Mouse (Mus musculus) 416B (cell line): ENCODE results near the gene Fgf18.

ENCODE experiments used
- DNase-seq: peaks from one replicate; pipeline ENCODE4 v3.0.0; 2011; ENCODE audit warnings: low read depth

Fgf18 gene

DNA sequence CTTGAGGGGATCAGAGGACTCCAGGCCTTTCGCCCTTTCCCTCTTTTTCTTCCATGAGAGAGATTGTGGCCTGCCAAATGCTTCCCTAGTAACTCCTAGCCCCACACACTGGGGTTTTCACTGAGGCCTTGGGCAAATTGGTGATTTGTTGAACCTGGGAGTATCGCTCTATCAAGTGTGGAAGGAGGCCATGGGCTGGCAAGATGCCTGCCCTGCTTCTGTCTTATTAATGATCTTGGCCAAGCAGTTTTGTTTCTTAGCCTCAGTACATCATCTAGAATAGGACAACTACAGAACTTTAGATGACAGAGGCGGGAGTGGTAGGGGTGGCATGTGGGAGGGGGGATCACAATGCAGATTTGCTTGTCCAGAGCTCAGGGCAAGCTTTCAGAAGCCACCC lies 31.4 kb downstream of the Fgf18 start:
- no peak for DNase-seq

DNA sequence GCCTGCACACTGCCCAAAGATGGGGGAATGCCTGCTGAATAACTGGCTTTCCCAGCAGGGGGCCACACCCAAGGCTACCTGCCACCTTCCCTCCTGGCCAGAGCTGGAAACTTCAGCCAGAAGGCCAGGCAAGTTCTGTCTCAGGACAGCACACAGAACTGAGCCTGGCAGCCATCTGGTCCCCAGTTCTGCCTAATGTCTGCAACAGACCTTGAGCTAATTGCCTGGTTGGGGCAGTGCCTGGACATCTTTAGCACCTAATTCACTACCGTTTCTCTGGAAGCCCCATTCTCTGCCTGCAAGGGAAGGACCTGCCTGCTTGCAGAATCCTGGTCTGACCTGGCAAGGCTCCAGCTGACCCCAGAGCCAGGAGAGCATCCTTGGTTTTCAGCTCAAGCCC lies 34.8 kb downstream of the Fgf18 start:
- no peak for DNase-seq

DNA sequence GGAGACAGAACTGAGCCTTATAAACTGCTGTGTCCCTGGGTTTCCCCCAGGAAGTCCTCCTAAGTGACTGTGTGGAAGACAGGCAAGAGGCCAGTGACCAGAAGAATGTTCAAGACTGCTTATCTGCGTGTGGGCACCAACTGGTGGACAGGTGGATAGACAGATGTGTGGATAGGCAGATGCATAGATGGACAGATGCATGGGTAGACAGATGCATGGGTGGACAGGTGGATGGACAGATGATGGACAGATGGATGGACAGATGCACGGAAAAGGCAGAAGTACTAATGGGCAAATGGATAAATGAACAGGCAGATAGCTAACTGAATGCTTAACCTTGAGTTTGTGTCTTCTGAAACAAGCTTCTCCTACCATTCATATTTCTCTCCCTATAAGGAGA lies 37.1 kb downstream of the Fgf18 start:
- no peak for DNase-seq

DNA sequence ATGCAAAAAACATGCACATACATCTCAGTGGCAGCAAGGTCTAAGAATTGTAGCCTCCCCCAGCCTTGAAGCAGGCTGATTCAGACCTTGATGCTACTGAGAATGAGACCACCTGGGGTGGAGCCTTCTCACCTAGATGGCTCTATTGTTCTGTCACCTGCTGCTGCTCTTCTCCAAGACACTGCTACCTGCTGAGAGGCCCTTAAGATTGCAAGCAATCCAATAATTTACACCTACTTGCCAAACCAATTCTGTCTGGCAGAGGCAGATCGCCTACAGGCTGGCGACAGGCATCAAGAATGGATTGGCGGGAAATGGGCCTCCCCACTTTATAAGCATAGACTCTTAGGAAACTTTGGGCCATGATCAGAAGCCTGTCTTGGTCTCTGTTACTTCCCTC lies 39.7 kb downstream of the Fgf18 start:
- DNase-seq, result no peak

DNA sequence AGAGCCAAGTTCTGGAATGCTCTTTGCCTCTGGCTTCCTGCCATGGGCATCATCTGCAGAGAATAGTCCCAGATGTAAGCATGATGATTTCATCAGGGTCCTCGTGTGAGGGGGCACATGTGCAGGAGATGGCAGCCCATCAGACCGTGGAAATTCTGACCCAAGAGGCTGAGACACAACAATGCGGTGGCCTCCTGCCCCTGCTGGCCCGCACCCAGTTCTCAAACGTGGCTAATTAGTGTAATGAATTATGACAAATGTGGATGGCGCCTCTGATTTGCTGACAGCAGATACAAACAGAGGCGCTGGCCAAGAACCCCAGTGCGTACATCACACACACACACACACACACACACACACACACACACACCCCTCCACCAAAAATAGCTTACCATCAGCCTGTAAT lies 42.3 kb downstream of the Fgf18 start:
- DNase-seq, result no peak

DNA sequence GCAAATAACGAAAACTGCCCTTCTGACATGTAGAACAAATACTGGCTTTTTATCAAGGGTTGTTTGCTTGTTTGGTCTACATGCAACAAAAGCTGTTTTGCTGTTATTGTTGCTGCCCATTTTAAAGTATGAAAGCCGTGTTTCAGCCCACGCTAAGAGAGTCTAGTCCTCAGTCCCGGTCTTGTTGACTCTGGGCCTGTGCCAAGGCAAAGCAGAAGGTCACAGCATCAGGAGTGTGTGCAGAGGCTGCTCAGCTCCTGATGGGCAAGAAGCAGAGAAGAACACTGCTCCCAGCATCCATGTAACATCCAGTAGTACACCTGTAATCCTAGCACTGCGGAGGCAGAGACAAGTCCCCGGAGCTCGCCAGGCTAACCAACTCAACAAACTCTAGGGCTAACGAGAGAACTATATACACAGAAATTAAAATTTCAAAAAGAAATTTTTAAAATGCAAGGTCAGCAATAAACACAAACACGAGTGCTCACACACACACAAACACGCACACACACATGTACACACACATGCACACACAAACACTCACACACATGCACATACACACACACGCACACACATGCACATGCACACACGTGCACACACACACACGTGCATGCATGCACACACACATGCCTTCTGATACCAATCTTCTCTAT lies 43.8 kb downstream of the Fgf18 start:
- DNase-seq, result no peak

DNA sequence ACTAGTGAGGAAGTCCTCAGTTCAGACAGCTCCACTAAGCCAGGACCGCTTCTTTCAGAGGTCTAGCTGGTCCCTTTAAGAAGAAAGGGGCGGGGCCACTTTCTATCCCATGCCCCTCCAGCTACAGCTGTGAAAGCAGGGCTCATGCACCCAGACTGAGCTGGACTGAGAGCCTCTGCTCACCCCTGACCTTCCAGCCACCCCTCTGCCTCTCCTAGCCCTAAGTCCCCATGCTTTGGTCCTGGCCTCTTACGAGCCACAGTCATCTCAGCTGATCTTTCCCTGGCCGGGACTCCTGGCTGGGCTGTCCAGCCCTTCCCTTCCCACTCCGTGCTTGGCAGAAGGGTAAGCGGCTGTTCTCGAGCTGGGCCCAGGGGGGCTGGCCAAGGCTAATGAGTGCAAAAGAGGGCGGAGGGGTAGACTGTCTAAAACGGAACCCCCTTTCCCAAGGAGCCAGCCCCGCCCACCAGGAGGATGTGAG lies 47.1 kb downstream of the Fgf18 start:
- DNase-seq, result no peak

DNA sequence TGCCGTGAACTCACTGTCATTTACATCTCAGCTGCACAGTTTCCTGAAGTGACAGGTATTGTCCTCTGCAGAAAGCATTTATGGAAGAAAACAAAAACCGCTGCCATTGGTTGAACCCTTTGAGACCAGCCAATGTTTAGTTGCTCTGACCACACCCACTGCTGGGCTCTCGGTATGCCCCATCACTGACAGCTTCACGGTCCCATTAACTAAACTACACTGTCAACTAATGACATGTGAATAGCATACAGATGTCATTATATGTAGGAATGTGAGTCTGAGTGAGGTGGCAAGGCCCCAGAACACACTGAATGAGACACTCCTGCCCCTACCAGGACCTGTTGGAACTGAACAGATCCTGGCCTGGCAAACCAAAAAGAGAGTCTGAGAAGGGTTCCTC lies 47.8 kb downstream of the Fgf18 start:
- DNase-seq, result no peak

DNA sequence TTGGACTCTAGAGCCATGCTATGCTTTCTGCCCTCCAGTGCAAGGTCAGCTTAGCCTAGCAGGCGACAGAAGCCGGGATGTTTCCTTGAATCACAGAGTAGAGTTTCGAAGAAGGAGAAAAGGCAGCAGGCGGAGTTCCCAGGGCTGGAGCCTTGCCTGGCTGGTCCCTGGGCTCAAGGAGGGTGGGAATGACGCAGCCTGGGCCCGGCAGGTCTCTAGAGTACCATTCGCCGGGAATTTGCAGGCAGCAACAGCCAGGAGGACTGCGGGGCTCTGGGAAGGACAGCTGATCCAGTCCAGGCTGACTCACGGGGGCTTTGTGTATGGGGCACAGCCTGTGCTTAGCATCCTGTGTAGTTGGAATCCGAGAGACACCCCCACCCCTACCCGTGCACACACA lies 48.8 kb downstream of the Fgf18 start:
- no peak for DNase-seq

DNA sequence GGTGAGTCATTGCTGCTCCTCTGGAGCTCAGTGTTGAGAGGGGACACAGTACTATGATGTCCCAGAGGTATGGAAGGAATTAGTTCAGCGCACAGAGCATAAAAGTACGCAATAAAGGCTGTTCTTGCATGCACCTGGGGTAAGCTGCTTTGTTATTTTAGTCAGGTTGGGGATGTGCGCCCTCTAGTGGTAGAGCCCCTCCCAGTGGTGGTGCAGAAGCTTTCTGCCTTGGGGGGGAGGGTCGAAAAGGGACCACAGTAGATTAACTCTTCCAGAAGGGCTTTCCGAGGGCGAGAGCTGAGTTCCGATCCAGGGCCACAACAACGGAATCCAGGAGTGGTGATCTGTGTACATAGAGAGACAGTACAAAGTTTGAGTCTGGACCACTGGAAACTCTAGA lies 49.3 kb downstream of the Fgf18 start:
- peak; percentile 29 for DNase-seq

DNA sequence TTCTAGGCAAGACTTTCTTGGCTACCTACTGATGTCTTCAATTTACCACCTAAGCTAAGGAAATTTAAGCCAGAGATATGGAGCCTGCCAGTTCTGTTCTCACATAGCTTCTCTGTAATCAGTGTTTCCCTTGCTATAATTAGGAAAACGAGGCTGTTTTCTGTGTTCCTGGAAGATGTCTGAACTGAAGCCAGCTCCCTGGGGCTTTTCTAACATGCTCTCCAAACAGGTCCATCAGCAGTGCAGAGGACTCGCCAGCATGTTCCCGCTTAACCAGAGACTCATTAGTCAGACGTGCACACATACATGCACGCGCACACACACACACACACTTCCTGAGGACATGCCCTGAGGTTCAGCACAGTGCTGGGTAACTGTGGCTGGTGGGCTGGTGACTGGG lies 57.3 kb downstream of the Fgf18 start:
- DNase-seq, result peak; percentile 6

DNA sequence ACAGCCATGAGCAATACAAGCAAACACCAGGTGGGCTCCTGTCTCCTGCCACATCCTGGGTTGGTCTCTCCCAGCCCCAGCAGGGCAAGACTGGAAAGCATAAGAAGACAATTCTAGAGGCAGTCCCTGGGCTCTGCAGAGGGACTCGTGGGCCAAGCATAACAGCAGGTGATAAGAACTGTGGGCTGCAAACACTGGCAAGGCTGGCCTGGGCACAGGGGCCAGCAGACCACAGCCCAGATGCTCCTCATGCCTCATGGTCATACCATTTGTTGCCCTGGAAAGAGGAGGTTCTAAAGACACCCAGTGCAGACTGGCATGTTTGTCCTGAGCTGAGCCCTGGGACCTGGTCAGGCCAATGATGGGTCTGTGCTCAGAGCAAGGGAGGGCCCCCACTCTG lies 59.0 kb downstream of the Fgf18 start:
- no peak for DNase-seq

DNA sequence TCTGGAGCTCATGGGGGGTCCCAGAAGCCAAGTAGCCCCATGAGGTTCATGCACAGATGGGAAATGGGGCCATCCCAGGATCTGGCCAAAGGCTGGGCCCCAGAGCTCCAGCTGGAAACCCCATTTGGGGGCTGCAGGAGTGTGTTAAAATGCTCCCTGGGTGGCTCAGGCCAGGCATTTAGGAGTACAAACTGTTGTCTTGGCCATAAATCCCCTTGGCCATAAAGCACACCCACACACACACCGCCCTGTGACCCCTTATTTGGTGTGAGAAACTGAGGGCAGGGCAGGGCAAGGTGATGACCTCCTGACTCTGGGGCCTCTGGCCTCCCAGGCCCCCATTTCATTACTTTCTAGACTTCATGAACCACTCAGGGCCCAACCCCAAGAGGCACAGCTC lies 61.2 kb downstream of the Fgf18 start:
- no peak for DNase-seq

DNA sequence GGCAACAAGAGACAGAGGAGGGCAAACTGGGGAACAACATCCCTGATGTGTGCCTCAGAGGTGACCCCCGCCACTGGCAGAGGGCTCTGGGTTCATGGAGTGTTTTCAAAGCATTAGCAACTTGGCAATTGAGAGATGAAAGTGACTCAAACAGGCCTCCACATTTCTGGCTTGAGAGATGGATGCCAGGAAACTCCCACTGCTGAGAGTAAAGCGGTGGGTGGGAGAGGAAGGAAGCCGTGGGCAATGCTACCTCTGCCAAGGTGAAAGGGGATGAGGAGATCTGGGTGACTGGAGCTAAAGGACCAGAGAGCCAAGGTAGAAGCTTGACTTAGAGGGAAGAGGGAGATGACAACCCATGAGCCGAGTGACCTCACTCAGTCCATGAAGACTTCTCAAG lies 61.7 kb downstream of the Fgf18 start:
- no peak for DNase-seq

DNA sequence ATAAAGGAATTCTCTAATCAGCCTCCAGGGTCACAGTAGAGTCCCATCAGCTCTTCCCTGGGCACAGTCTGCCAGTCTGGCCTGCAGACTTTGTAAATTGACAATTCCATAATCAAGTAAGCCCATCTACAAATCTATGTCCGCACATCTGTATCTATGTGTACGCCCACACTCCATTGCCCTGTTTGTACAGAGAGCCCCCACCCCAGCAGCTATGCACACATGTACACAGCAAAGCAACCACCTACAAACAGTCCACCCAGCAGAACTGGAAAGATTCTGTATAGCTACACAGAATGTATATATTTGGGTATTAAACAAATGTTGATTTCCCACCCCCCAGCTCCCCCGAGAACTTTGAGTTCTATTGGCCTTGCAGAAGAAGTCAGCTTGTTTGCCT lies 62.1 kb downstream of the Fgf18 start:
- DNase-seq, result no peak

DNA sequence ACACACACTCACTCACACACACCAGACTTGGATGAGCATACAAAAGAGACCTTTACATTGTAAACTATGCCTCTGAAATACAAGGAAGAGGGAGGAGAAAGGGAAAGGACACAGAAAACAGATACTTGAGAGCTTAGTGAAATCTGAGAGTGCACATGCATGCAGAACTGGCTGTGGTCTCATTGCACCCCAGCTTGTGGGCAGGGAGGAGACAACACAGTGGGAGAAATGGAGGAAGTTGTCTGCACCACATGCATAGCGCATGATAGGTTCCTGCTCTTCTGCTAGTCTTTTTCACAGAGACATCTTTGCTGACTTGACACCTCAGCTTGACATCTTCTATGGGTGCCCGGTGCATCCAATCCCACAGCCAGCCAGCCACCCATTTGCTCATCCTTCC lies 63.2 kb downstream of the Fgf18 start:
- no peak for DNase-seq

DNA sequence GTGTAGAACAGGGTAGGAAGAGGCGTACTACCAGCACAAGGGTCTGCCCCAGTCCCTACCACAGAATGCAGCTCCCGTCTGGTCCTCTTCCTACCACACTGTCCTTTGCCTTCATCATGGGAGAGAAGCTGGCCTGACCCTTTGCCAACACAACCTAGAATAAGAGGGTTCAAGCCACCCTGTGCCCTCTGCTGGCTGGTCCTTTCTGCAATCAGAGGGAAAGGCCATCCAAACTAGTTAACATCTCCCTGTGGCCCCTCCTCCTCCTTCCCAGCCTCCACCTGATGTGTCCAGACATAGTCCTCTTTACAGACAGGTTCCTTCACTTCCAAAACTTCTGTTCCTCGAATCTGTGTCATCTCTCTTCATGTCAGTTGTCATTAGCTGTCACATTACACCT lies 66.0 kb downstream of the Fgf18 start:
- no peak for DNase-seq

DNA sequence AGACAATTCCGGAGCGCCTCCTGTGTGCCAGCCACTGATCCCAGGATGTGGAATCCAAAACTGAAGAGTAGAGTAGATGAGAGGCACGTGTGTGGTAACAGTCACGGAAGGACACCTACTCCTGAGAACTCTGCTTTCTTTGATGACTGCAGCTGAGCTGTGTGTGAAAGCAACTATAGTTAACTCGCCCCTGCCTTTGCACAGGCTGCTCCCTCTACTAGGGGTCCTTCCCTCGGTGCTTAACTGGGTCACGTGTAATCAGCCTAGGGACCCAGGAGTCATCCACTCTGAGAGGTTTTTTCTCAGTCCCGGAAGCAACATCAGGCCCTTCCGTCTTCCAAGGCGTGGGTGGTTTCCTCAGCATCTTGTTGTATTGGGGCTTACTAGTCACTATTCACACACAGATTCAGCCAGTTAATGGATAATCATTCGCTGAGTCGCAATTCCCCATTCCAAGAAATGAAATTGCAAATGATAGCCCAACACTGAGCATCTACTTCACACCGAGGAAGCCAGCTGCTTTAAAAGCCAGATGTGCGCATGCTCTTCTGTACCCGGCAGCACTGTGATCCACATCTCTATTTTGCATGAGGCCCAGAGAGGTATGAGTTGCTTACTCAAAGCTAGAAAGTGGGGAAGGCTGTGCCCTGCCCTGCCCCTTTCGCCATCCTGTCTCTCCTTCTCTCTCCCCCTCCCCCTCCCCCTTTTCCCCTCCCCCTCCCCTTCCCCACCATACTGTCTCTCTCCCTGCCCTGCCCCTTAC lies 67.0 kb downstream of the Fgf18 start:
- DNase-seq, result no peak

DNA sequence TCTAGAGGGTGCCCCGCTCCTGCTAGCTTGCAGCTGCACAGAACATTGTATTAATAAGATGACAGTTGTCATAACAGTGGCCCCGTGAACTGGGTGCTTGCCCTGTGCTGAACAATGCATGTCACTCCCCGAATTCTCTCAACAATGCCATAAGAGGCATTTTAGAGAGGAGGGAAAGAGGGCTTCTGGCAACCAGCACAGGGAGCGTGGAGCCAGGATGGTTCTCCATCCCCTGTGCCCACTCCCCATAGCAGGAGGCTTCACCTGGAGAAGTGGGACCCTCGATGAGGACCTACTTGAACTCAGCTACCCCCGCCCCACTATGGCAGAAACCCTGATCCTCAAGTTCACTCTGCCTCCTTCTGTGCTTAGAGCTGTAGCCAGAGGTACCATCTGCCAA lies 67.8 kb downstream of the Fgf18 start:
- no peak for DNase-seq

DNA sequence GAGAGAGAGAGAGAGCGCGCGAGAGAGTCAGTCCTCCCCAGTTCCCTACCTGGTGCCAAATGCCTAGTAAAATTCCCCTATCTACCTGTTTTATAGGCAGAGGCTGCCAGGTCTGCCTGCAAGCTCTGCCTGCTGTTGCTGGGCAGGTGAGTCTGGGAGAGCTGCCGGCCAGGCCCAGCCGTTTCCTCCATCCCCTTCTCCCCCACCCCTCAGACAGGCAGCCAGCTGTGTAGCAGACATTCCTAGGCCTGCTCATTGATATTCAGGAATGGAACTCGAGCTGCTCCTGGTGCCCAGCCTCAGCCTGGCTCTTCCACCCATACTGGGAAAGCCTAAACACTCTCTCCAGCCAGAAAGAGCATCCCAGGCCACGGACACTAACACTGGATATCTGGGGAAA lies 69.2 kb downstream of the Fgf18 start:
- DNase-seq, result no peak

DNA sequence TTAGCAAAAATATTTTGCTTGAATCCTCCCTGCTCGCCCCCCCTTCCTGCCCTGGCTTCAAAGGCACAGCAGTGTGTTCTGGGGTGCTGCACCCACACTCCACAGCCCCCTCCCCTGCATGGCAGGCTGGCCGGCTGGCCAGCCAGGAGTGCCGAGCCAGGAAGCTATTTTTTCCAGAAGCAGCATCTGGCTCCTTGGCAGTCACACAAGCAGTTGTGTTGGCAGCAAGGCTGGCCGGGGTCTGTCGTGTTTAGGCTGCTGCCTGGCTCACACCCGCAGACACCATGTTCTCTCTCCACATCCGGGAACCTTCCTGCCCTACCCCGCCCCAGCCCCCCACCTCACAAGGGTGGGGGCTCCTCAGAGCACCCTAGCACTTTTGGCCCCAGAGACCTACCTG lies 71.9 kb downstream of the Fgf18 start:
- DNase-seq, result no peak

DNA sequence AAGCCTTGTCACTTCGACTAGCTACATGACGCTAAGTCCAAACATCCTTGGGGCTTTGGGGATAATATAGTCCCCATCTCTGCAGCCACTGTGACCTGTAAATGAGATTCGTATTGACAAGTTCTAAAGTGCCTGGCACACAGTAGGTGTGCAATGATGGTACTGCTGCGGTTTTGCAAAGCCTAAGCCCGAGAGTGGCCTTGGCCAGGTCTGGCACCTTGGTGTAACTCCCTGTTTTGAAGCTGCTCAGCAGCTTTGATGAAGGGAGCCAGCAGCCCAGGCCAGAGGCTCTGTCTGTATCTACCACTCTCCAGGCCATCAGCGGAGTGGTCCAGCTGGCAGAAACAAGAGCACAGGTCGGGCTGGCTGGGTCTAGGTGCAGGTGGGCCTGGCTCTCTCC lies 72.7 kb downstream of the Fgf18 start:
- no peak for DNase-seq

DNA sequence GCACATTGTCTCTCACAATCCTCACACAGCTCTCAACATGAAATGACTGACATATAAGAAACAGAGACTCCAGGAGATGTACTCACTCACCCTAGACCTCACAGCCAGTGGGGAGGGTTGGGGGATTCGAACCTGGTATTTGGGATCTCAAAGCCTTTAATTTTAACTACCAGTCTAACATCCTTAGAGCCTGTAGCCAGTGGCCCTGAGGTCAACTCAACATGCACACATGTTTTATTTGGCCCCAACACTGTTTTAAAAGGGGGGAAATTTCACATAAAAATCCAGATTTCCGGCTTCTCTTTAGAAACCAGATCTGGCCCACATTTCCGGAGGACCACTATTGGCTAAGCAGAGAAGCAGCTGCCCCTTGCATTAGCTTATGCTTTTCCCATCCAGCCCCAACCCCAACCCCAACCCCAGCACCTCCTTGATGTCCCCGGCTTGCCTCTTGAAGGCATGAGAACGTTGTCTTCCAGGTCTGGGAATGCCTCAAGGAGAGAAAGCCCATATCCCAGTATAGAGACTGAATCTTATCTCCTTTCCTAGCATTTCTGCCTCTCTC lies 75.8 kb downstream of the Fgf18 start:
- DNase-seq, result no peak

DNA sequence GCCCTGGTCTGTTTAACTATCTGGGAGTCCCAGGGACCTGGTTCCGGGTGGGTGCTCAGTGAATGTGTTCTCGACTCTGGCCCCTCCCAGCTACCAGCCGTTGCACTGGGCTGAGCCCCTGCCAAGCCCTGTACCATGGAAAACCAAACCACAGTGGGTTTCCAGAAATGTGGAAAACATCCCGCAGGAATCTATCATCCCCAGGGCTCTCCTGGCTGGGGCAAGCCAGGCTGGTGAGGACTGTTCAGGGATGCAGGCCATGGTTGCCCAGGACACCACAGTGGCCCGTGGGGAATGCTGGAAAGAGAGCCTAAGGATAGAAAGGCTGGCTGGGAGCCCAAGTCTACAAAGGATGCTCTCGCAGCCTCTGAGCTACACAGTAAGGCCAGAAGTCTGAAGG lies 76.7 kb downstream of the Fgf18 start:
- DNase-seq, result no peak
